In genomic region chrX:166354913-166355312, GRCm38 (mm10) we compare ENCODE assay signal across 25 mouse cellular contexts.
"Had no signal": no experiment of that assay in that cellular context is flagged by ENCODE, and none has a peak within 500 bp of the region (broad histone marks: within the 10 kb centered on the region; RNA-seq: fewer than 3 reads in every experiment).

No protein-coding gene starts in this region.

- H3K9me3 ChIP-seq: heart, embryonic 10.5 days; heart, embryonic 13.5 days; heart, embryonic 15.5 days; hindbrain, embryonic 13.5 days; hindbrain, embryonic 15.5 days; kidney, embryonic 15.5 days; limb, embryonic 13.5 days; limb, embryonic 15.5 days; liver, embryonic 12.5 days had no signal

- H3K27me3 ChIP-seq: heart, embryonic 13.5 days; heart, embryonic 15.5 days; hindbrain, embryonic 15.5 days; liver, embryonic 12.5 days had no signal

- ATAC-seq: hindbrain, postnatal 0 days; intestine, embryonic 16.5 days; liver, embryonic 12.5 days had no signal

- H3K4me2 ChIP-seq: heart, embryonic 13.5 days; heart, embryonic 15.5 days; hindbrain, embryonic 13.5 days; hindbrain, embryonic 15.5 days; kidney, embryonic 15.5 days; limb, embryonic 13.5 days; limb, embryonic 15.5 days; liver, embryonic 12.5 days had no signal

- H3K27ac ChIP-seq: heart, embryonic 10.5 days; heart, embryonic 13.5 days; heart, embryonic 15.5 days; hindbrain, embryonic 13.5 days; hindbrain, embryonic 15.5 days; hindbrain, postnatal 0 days; kidney, embryonic 15.5 days; kidney, postnatal 0 days; limb, embryonic 13.5 days; limb, embryonic 15.5 days; liver, embryonic 12.5 days; liver, embryonic 14.5 days had no signal

- H3K4me3 ChIP-seq: heart, embryonic 10.5 days; heart, embryonic 13.5 days; heart, embryonic 15.5 days; hindbrain, embryonic 13.5 days; hindbrain, embryonic 15.5 days; kidney, embryonic 15.5 days; limb, embryonic 13.5 days; limb, embryonic 15.5 days; liver, embryonic 12.5 days had no signal

- H3K4me1 ChIP-seq: heart, embryonic 10.5 days; heart, embryonic 13.5 days; heart, embryonic 15.5 days; hindbrain, embryonic 15.5 days; kidney, embryonic 15.5 days; limb, embryonic 13.5 days; limb, embryonic 15.5 days; liver, embryonic 12.5 days had no signal

- H3K36me3 ChIP-seq: heart, embryonic 10.5 days; heart, embryonic 13.5 days; heart, embryonic 15.5 days; hindbrain, embryonic 13.5 days; kidney, embryonic 15.5 days; limb, embryonic 13.5 days; limb, embryonic 15.5 days; liver, embryonic 12.5 days had no signal

- H3K9ac ChIP-seq: heart, embryonic 13.5 days; heart, embryonic 15.5 days; hindbrain, embryonic 13.5 days; hindbrain, embryonic 15.5 days; kidney, embryonic 15.5 days; limb, embryonic 13.5 days; limb, embryonic 15.5 days; liver, embryonic 12.5 days; liver, embryonic 14.5 days had no signal

- DNase-seq: gastrocnemius, postnatal 14 days; gastrocnemius, postnatal 36 days; heart, postnatal 36 days; kidney, adult 11 months; kidney, adult 2 months; kidney, adult 9 months; kidney, postnatal 14 days; kidney, postnatal 36 days; layer of hippocampus, adult 9-11 months; layer of hippocampus, postnatal 36 days; left cerebral cortex, postnatal 4 days; lung, adult 18-20 months had no signal
